Mouse (Mus musculus) embryonic stem cell, embryonic (primary cell): ENCODE measurements around the gene 1700001C02Rik.

Experiments
- CTCF ChIA-PET, 4 experiments: fragments of 300-600 bp in 2 of 4; fragments of 350-600 bp in 2 of 4; sonication (Branson Sonifier 250); formaldehyde crosslinking; loops; one replicate each; lab custom pipeline; 2022; ENCODE audit warnings: inconsistent platforms in 2 of 4; lab: Charles Lee
- POLR2A ChIA-PET, 4 experiments: fragments of 300-600 bp in 2 of 4; fragments of 350-600 bp in 2 of 4; sonication (Branson Sonifier 250); formaldehyde crosslinking; loops; one replicate each; lab custom pipeline; 2022; ENCODE audit warnings: antibody characterized with exemption in 4 of 4, inconsistent platforms in 1 of 4; lab: Charles Lee

1700001C02Rik gene

DNA sequence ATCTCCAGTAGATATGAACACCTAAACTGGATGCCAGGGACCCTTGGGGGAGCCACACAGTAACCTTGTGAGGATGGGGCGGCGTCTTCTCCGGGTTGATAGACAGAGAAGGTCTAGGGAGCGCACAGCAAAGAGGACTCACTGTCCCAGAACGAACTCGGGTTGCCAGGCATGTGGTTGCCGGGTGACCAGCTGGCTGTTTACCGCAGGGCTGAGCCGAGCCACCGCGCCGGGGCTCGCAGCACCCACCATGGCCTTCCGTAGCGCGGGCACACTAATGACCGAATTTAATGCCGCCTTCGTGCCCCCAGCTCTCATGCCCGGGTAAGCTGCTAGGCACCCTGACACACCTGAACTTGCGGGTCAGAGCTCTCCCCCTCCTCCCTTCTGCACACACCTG lies at the start of gene 1700001C02Rik:
1700001C02Rik (plus strand) TSS at position 187 of the 400 bp plus-strand sequence.
- CTCF ChIA-PET: interaction anchor here in 3 of 4 experiments (0.5 to 2.2 kb wide), 5 partner anchors 11 to 825 kb away, joined by 3 to 7 read pairs (median 4); no protein-coding TSS in a partner anchor
- POLR2A ChIA-PET: no interaction called here

DNA sequence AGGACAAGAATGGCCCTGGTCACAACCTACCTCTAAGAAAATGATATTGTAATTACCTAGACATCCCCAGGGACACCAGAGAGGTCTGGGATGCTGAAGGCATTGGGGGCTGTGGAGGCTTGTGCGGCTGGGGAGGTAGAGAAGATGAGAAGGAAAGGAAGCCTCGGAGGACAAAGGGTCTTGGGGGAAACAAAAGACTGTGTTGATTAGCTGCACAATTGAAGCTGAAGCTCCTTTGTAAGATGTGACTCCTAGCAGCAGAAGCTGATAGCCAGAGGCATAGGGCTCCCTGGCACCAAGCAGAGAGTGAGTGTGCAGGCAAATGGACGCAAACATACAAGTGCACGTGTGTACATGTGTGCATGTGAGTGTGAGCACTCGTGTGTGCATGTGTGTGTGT lies 49.2 kb upstream of the 1700001C02Rik start:
- POLR2A ChIA-PET: interaction anchor here in 1 of 4 experiments (0.7 kb wide), 1 partner anchor 680 kb away, joined by 3 read pairs; no protein-coding TSS in a partner anchor
- CTCF ChIA-PET: interaction anchor here in 2 of 4 experiments (0.6 to 1.8 kb wide), 3 partner anchors 25 to 270 kb away, joined by 3 to 4 read pairs (median 3); no protein-coding TSS in a partner anchor

DNA sequence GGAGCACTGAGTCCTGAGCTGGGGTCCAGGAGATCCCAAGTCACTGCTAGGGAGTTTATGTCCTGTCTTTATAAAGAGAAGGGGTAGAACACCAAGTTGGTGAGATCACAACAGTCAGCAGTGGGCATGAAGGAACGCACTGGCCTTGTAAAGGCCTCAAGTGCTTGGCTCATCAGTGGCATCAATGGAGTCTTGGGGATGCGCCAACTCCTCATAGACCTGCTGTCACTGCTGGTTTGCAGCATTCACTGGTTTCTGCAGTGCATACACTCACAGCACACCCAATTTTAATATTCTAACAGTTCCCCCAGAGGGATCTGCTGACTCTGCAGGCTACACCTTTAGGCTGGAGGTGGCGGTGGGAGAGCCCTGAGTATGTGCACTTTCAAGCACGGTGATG lies 42.7 kb upstream of the 1700001C02Rik start:
- CTCF ChIA-PET: interaction anchor here in 3 of 4 experiments (0.7 to 1.5 kb wide), 4 partner anchors 59 to 567 kb away, joined by 3 to 5 read pairs (median 3); no protein-coding TSS in a partner anchor
- POLR2A ChIA-PET: no interaction called here

DNA sequence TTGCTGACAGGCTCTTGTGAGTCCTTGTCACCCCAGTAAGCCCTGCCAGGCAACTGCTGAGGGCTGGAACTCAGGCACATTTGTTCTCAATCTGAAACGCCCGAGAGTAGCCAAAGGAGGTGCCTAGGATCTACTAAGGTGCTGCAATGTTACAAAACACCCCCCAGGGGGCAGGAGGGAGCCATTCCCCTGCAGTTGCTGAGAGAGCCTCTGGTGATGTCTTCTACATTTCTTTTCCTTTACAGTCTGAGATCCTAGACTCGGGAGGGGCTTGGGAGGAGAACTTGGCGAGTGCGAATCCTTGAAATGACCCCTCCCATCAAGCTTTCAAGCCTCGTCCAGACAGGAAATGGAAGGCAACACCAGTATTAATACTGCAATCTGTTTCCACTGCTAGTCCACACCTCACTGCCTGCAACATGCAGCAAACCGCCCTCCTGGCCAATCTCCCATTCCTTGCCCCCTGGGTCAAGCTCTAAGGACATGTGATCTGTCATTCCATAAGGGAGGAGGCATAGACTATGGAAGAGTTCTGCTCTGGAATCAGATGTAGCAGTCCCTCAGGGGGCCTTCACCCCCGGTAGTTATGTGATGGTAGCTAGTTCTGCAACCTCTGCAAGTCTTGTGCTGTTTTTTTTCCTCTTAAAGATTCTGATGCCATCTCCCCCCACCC lies 42.1 kb upstream of the 1700001C02Rik start:
- POLR2A ChIA-PET: no interaction called here
- CTCF ChIA-PET: interaction anchor here (0.6 to 1.5 kb wide), 10 partner anchors 22 to 426 kb away, joined by 3 to 10 read pairs (median 4); no protein-coding TSS in a partner anchor

DNA sequence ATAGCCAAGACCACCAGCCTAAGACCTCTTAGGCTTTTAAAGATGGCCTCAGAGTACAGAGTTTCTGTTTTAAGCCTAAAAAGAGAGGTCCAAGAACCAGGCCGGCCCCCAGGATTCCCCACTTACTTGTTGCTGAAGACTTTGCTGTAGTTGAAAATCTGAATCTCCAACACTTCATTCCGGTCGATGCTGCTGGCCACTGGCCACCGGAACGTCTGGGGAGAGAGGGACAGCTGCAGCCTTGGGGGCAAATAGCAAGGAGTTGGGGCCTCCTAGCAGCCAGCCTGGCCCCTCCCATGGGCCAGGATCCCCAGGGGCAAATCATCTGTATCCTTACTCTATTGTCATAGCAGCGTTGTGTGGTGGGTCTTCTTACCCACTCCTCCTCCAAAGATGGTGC lies 38.4 kb upstream of the 1700001C02Rik start:
- ChIA-PET POLR2A (no interaction called here), CTCF (no interaction called here)

DNA sequence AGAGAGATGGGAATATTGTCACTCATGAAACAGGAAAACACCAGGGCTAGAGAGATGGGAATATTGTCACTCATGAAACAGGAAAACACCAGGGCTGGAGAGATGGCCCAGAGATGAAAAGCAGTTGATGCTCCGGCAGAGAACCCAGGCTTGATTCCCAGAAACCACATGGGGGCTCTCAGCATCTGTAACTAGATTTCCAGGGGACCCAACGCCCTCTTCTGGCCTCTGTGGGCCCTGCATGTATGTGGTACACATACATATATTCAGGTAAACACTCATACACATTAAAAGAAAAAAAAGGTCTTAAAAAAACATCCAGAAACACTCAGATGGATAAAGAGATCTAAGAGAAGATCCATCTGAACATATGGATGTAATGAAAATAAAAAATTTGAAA lies 26.9 kb upstream of the 1700001C02Rik start:
- ChIA-PET POLR2A (interaction anchor here in 1 of 4 experiments (0.6 kb wide), 1 partner anchor 179 kb away, joined by 3 read pairs; no protein-coding TSS in a partner anchor), CTCF (interaction anchor here in 3 of 4 experiments (0.6 to 0.9 kb wide), 3 partner anchors 80 to 322 kb away, joined by 3 read pairs; no protein-coding TSS in a partner anchor)

DNA sequence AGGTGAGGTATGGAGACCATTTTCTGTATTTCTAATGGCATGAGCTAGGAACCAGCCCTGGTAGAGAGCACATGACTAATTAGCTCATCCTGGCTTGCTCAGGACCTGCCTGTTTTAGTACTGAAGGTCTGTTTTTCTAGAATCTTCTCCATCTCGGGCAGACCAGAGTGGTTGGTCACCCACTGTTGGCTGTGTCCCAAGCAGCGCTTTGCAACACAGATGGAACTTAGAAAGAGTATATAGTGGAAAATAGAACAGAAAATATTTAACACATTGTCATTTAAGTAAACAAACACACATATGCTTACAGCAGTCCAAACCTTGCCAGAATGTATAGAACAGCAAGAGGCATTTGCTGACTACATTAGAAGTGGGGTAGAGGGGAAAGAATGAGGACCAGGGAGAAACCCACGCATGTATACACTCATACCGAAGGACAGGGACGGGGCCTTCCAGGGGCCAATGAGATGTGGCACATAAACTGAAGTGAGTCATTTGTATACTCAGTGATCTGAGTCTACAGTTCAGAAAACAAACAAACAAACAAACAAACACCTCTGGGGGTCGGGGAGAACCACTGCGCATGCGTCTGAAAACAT lies 25.4 kb upstream of the 1700001C02Rik start:
- POLR2A ChIA-PET: no interaction called here
- CTCF ChIA-PET: interaction anchor here in 2 of 4 experiments (0.5 to 0.6 kb wide), 2 partner anchors 49 kb away, joined by 3 read pairs; no protein-coding TSS in a partner anchor

DNA sequence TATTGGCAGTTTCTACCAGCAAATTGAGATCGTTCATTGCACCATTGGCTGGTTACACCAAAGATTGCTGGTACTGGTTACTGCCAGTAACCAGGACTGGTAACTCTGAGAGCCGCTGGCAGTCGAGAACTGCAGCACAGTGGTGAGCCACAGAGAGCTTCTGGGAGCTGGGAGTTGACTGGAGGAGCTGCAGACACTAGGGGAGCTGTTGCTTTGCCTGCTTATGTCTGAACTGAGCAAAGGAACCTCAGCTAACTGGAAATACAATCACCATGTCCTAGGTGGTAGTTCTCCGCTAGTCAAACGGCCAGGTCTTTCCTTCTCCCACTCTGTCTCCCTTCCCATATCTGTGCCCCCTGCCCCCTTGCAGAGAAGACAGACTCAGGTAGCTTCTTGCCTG lies 23.7 kb upstream of the 1700001C02Rik start:
- ChIA-PET POLR2A (interaction anchor here in 2 of 4 experiments (0.7 to 0.8 kb wide), 2 partner anchors 35 to 206 kb away, joined by 3 read pairs; partner anchors contain the start of gene Slc35f6 (in 1 of the 2)), CTCF (interaction anchor here (0.6 to 1.4 kb wide), 16 partner anchors 9 to 332 kb away, joined by 3 to 11 read pairs (median 4); no protein-coding TSS in a partner anchor)

DNA sequence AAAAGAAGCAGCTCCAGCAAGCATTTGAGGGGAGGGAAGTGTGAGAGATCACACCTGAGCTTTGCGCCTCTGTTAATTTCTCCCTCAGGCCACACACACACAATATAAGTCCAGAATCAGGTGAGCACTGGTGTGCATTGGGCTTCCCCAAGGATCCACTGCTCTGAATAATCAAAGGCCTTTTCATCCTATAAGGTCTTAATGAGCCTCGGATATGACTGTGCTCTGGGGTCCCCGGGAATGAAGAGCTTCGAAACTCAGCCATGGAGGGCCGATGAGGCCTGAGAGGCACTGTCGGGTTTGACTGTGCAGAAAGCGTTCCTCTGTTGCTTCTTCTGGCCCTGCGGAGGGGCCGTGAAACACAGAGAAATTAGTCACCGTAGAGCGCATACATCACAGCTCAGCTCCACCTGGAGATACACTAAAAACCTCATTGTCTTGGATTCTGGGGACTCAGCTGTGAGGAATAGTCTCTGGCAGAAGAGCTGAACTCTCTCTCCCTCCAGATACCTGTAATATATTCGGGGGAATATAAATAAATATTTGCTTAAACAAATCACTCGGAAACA lies 21.4 kb upstream of the 1700001C02Rik start:
- CTCF ChIA-PET: interaction anchor here (0.7 to 1.5 kb wide), 4 partner anchors 17 to 143 kb away, joined by 3 to 15 read pairs (median 4); partner anchors contain the start of gene Otof (in 1 of the 4)
- POLR2A ChIA-PET: interaction anchor here in 1 of 4 experiments (1.5 kb wide), 1 partner anchor 14 kb away, joined by 3 read pairs; no protein-coding TSS in a partner anchor

DNA sequence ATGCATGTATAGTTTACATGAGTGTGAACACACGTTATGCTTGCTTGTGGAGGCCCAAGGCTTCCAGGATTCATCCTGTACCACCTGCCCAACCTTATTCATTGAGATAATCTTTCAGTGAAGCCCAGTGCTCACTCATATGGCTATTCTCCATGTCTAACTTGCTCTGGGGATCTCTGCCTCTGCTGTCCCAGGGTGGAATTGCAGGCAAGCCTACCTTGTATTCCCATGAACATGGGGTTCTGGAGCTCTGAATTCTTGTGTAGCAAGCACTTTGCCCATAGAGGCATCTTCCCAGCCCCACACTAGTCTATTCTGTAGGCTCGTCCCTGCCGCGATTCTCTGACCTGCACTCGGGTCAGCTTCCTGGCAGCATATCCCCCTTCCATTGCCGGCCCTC lies 9.8 kb upstream of the 1700001C02Rik start:
- POLR2A ChIA-PET: interaction anchor here in 1 of 4 experiments (1.8 kb wide), 1 partner anchor 13 kb away, joined by 5 read pairs; no protein-coding TSS in a partner anchor
- CTCF ChIA-PET: interaction anchor here in 3 of 4 experiments (0.6 to 2.0 kb wide), 5 partner anchors 14 to 577 kb away, joined by 3 to 8 read pairs (median 4); no protein-coding TSS in a partner anchor

DNA sequence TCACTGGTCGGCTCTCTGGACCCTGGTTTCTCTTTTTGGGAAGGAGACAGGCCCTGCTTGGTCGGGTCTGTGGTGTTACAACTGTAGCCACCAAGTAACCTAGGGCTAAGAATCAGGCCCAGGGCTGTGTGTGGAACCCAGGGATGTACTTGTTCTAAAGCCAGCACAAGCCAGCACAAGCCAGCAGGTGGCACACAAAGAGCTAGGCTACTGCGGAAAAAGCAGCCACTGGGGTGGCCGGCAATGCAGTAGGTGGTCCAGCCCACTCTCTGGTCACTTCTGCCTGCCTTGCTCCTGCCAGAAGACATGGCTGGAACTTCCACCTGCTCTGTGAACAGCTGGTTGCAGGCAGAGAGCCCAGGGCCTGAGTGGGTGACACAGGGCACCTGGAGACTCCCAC lies 5.7 kb upstream of the 1700001C02Rik start:
- ChIA-PET POLR2A (interaction anchor here in 2 of 4 experiments (1.7 to 1.9 kb wide), 2 partner anchors 10 to 20 kb away, joined by 3 to 5 read pairs; no protein-coding TSS in a partner anchor), CTCF (interaction anchor here (0.5 to 4.4 kb wide), 8 partner anchors 15 to 740 kb away, joined by 3 to 19 read pairs (median 4); no protein-coding TSS in a partner anchor)

DNA sequence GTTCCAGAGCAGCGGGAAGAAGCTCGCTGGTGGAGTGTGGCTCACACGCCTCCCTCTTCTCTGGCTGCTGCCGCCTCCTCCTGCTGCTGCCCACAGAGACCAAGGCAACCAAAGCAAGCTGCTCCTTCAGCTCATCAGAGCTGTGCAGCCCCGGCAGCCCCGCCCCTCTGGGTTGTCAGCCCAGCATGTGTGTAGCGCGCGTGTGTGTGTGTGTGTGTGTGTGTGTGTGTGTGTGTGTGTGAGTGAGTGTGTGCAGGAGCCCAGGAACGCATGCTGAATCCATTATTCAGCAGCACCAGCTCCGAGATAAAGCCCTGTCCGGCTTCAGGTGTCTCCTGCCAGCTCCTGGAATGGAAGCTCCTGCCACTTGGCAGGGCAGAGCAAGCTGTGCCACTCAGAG lies 4.0 kb upstream of the 1700001C02Rik start, which contains the start of gene Otof:
Otof (minus strand) TSS at position 112 of the 400 bp plus-strand sequence.
- ChIA-PET POLR2A (interaction anchor here in 2 of 4 experiments (0.6 to 1.0 kb wide), 2 partner anchors 20 to 21 kb away, joined by 3 read pairs; no protein-coding TSS in a partner anchor), CTCF (interaction anchor here (0.6 to 2.2 kb wide), 8 partner anchors 12 to 175 kb away, joined by 3 to 7 read pairs (median 3); no protein-coding TSS in a partner anchor)

DNA sequence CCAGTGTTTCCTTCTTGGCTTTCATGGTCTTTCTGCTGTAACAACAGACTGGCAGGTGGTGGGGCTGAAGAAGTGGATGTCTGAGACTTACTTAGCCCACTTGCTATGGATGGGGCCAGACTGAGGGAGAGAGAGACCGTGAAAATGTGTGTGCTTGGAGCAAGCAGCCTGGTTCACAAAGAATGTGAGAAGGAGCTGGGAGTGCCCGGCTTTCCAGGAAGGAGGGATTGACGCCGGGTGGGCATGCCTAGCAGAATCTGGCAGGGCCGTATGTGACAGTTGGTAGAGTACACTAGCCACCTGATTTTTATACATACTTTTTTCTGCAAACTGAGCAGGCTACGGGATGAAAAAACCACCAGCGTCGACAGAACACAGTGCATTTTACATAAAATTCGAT lies 468 bp downstream of the 1700001C02Rik start:
- CTCF ChIA-PET: interaction anchor here in 3 of 4 experiments (0.6 to 2.2 kb wide), 5 partner anchors 10 to 824 kb away, joined by 3 to 7 read pairs (median 4); no protein-coding TSS in a partner anchor
- POLR2A ChIA-PET: interaction anchor here in 3 of 4 experiments (0.6 to 1.5 kb wide), 4 partner anchors 10 to 477 kb away, joined by 3 to 5 read pairs (median 4); no protein-coding TSS in a partner anchor

DNA sequence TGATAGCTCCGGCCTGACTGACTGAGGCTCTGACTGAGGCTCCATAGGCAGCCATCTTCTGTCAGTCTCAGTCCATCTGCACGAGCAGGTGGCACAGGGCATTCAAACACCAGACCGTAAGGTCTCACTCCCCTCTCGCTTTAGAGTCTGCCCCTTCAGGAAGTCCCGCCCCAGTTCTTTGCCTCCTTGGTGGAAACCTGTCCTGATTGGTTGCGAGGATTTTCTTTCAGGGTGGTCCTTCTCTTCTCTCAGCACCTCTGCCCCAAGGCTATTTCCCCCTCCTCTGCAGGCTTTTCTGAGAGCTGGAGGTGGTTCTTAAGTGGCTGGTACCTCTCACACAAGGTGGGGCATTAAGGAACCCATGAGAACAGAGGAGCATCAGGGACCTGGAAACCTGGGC lies 4.6 kb downstream of the 1700001C02Rik start:
- ChIA-PET POLR2A (interaction anchor here in 2 of 4 experiments (1.2 to 1.8 kb wide), 4 partner anchors 11 to 188 kb away, joined by 4 to 5 read pairs (median 4); no protein-coding TSS in a partner anchor), CTCF (interaction anchor here in 3 of 4 experiments (0.8 to 1.5 kb wide), 3 partner anchors 12 to 216 kb away, joined by 3 to 4 read pairs (median 3); no protein-coding TSS in a partner anchor)

DNA sequence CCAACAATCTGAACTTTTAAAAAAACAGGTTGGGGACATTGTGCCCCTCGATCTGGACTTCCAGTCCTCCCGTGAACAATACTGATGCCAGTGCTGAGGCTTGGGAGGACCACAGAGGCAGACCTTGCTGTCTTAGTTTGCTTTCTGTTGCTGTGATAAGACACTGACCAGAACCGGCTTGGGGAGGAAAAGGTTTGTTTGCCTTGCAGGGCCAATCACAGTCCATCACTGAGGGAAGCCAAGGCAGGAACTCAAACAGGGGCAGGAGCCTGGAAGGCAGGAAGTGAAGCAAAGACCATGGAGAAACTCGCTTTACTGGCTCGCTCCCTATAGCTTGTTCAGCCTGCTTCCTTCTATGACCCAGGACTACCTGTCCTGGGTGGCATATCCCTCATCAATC lies 6.3 kb downstream of the 1700001C02Rik start:
- POLR2A ChIA-PET: interaction anchor here in 2 of 4 experiments (1.1 to 1.5 kb wide), 2 partner anchors 11 to 14 kb away, joined by 4 read pairs; no protein-coding TSS in a partner anchor
- CTCF ChIA-PET: interaction anchor here in 1 of 4 experiments (1.6 kb wide), 1 partner anchor 10 kb away, joined by 3 read pairs; no protein-coding TSS in a partner anchor

DNA sequence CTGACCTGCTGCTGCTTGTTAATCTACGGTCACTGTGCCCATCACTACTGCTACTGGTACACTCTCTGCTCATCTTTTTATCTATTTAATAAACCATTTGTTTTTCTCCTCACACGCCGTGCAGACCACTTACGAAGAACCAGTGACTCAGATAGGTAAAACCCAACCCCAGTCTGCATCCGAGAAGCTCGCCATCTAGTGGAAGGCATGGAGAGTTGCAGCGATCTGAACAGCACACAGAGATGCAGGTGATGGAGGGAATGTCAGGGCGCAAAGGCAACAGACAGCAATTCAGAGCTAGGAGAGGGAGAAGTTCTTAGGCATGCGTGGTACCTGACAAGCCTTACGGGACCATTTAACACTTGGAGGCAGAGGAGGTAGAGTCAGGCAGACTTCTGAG lies 10.7 kb downstream of the 1700001C02Rik start:
- ChIA-PET CTCF (interaction anchor here (0.6 to 3.3 kb wide), 36 partner anchors 9 to 993 kb away, joined by 3 to 19 read pairs (median 4); partner anchors contain the start of genes Otof (in 3 of the 4), 1700001C02Rik (in 1 of the 4), Cenpa (in 1 of the 4) and Drc1 (in 1 of the 4)), POLR2A (interaction anchor here in 2 of 4 experiments (1.0 to 1.4 kb wide), 4 partner anchors 9 to 34 kb away, joined by 3 to 4 read pairs (median 3); no protein-coding TSS in a partner anchor)

DNA sequence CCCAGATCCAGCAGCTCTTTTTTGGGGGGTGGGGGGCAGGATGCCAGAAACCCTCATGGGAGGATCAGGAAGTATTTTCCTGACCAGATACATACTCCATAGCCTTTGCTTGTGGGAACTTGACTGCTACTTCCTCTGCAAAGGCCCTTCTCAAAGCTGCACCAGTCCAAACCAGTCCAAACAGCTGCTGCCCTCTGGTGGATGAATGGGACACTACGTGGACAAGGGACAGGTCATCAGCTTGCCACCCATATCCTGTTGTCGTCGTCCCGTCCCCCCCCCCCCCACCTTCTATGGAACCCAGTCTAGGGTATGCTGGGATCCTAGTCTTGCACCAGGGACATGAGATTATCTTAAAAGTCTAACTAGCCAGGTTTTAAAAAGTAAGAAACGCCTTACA lies 16.5 kb downstream of the 1700001C02Rik start:
- ChIA-PET POLR2A (interaction anchor here (0.6 to 1.4 kb wide), 9 partner anchors 11 to 1431 kb away, joined by 3 to 8 read pairs (median 4); partner anchors contain the start of gene Otof (in 2 of the 4)), CTCF (interaction anchor here (0.5 to 1.5 kb wide), 48 partner anchors 9 to 1906 kb away, joined by 3 to 13 read pairs (median 4); partner anchors contain the start of genes 1700001C02Rik (in 1 of the 4) and Otof (in 1 of the 4))
